Mouse (Mus musculus) bone marrow, adult 2 months (tissue): ENCODE data around the gene Ccr7.

Experiments used
- CTCF ChIP-seq: fragments of 200-500 bp; IDR thresholded peaks from 2 replicates; pipeline ENCODE4 v1.5.1; 2011; ENCODE audit warnings: low read length, control low read depth; ENCODE audit not compliant: control insufficient read depth, insufficient read depth
- POLR2A ChIP-seq: fragments of 200-500 bp; IDR thresholded peaks from 2 replicates; pipeline ENCODE4 v1.6.1; 2011; ENCODE audit warnings: low read depth, mild to moderate bottlenecking, control low read depth, low read length, borderline replicate concordance; ENCODE audit not compliant: control insufficient read depth

GRCm38 (mm10) chr11:99141600-99141999 lies 13.3 kb downstream of the Ccr7 start:
- TF ChIP-seq CTCF: no peak
- TF ChIP-seq POLR2A: no peak
